Mouse (Mus musculus) small intestine, adult 2 months (tissue): ENCODE results near the gene Agpat4.

ENCODE experiments used
- CTCF ChIP-seq: fragments of 200-500 bp; IDR thresholded peaks from 2 replicates; pipeline ENCODE4 v1.5.1; 2012; ENCODE audit warnings: low read depth, mild to moderate bottlenecking, control low read depth, inconsistent platforms, low read length, moderate library complexity, mixed read lengths; ENCODE audit not compliant: insufficient replicate concordance, insufficient read length; ENCODE audit errors: extremely low read depth
- POLR2A ChIP-seq: fragments of 200-500 bp; IDR thresholded peaks from 2 replicates; pipeline ENCODE4 v1.6.1; 2012; ENCODE audit warnings: low read depth, mild to moderate bottlenecking, control low read depth, inconsistent platforms, low read length, moderate library complexity

- no peak for TF ChIP-seq POLR2A
- TF ChIP-seq CTCF: no peak
These were observed 42.0 kb downstream of the Agpat4 start for GRCm38 (mm10) chr17:12160540-12160939.
